Mouse (Mus musculus) midbrain, postnatal 0 days (tissue): Measurements from ENCODE around the gene Ppdpf. TPM values are rescaled to one million over a fixed set of nuclear protein-coding genes. Genes with fewer than 3 reads are reported as not detected.

Experiments used
- ATAC-seq: fragments of 200-750 bp; cut with Nextera tagmentation; 2 replicates; pipeline ENCODE4 v1.8.0; 2017; ENCODE audit warnings: moderate number of reproducible peaks, mild to moderate bottlenecking, moderate TSS enrichment, moderate library complexity; ENCODE audit not compliant: low FRiP score
- DNase-seq: peaks from one replicate; pipeline ENCODE4 v3.0.0-alpha.2; 2015; ENCODE audit warnings: low spot score
- H3K27ac ChIP-seq: fragments of 300-500 bp; sonication (generic); 2 replicates; pipeline ENCODE4 v1.5.1; 2014; ENCODE audit warnings: low read depth, mild to moderate bottlenecking, low read length, mixed read lengths
- H3K27me3 ChIP-seq: fragments of 300-500 bp; sonication (generic); 2 replicates; pipeline ENCODE4 v1.6.1; 2014; ENCODE audit warnings: low read length, control low read depth, mixed read lengths; ENCODE audit not compliant: insufficient read depth
- H3K36me3 ChIP-seq: fragments of 300-500 bp; sonication (generic); 2 replicates; pipeline ENCODE4 v1.6.1; 2014; ENCODE audit warnings: low read length, control low read depth, mixed read lengths; ENCODE audit not compliant: insufficient read depth
- H3K4me1 ChIP-seq: fragments of 300-500 bp; sonication (generic); 2 replicates; pipeline ENCODE4 v1.6.1; 2014; ENCODE audit warnings: mild to moderate bottlenecking, control low read depth, antibody characterized with exemption, low read length, mixed read lengths; ENCODE audit not compliant: insufficient read depth
- H3K4me2 ChIP-seq: fragments of 300-500 bp; sonication (generic); 2 replicates; pipeline ENCODE4 v1.6.1; 2014; ENCODE audit warnings: low read depth, mild to moderate bottlenecking, low read length, mixed read lengths; ENCODE audit not compliant: poor library complexity, severe bottlenecking
- H3K4me3 ChIP-seq: fragments of 300-500 bp; sonication (generic); 2 replicates; pipeline ENCODE4 v1.5.1; 2014; ENCODE audit warnings: low read depth, mild to moderate bottlenecking, low read length, moderate library complexity
- H3K9ac ChIP-seq: fragments of 300-500 bp; sonication (generic); replicated peaks from 2 replicates; pipeline ENCODE4 v1.6.1; 2014; ENCODE audit warnings: mild to moderate bottlenecking, low read length, moderate library complexity, mixed read lengths; ENCODE audit not compliant: poor library complexity, severe bottlenecking
- H3K9me3 ChIP-seq: fragments of 300-500 bp; sonication (generic); 2 replicates; pipeline ENCODE4 v1.6.1; 2016; ENCODE audit warnings: low read length, control low read depth
- CTCF ChIP-seq: IDR thresholded peaks from 2 replicates; pipeline ENCODE4 v1.5.1; 2016; ENCODE audit warnings: antibody characterized with exemption, mild to moderate bottlenecking
- WGBS: fragments of 180-500 bp; shearing (Covaris S2); extraction: QIAGEN DNeasy Blood & Tissue Kit; methylation state at CpG from one replicate; pipeline ENCODE4 v1.1.7; 2014; 5-methylcytosine and 5-hydroxymethylcytosine counted together
- polyA plus RNA-seq: library from polyadenylated mRNA; unstranded; fragments of >200 nt; fragmentation: Nextera tagmentation; extraction: Ambion mirVana; gene quantifications from 2 replicates; pipeline ENCODE4 v1.2.1, GENCODE M21; 2015
- total RNA-seq: library from RNA; depleted of rRNA; stranded (reverse); fragments of >200 nt; gene quantifications from 2 replicates; pipeline ENCODE4 v1.2.3, GENCODE M21; 2014; rRNA removed

Ppdpf gene
- total and polyA plus RNA-seq, 2 experiments from 2014 or later = 323 to 365 TPM

GRCm38 (mm10) chr2:181238091-181238610 is 51.1 kb downstream of the Ppdpf start:
- Histone ChIP-seq H3K4me2 (no peak overlapping the region), H3K4me1 (no peaks in the 10 kb centered on the region), H3K27me3 (no peaks in the 10 kb centered on the region), H3K36me3 (no peaks in the 10 kb centered on the region), H3K4me3 (no peak overlapping the region), H3K27ac (no peak overlapping the region), H3K9me3 (no peaks in the 10 kb centered on the region), H3K9ac (no peak overlapping the region)
- TF ChIP-seq CTCF = no peak
- WGBS = 62% methylated on average over 10 of the region's 10 CpGs
- ATAC-seq (no peak), DNase-seq (no peak)

Other genes with a start within 250 kb of the Ppdpf start
- 40.4 and 59.5 TPM in 2 replicates for gene Nkain4, start 232.5 kb upstream of the Ppdpf start, total RNA-seq
- 95.5 and 111 TPM in 2 replicates for gene Nkain4, start 232.5 kb upstream of the Ppdpf start, polyA plus RNA-seq
- 94.1 and 123 TPM in 2 replicates for gene Arfgap1, start 220.0 kb upstream of the Ppdpf start, total RNA-seq
- gene Arfgap1, start 220.0 kb upstream of the Ppdpf start, polyA plus RNA-seq = 124 and 132 TPM in 2 replicates
- gene Col20a1, start 200.7 kb upstream of the Ppdpf start, total RNA-seq = 0.44 and 0.52 TPM in 2 replicates
- gene Col20a1, start 200.7 kb upstream of the Ppdpf start, polyA plus RNA-seq = 0.13 and 0.14 TPM in 2 replicates
- 53.9 and 58.7 TPM in 2 replicates for gene Chrna4, start 143.7 kb upstream of the Ppdpf start, total RNA-seq
- 43.6 and 47.8 TPM in 2 replicates for gene Chrna4, start 143.7 kb upstream of the Ppdpf start, polyA plus RNA-seq
- 134 and 162 TPM in 2 replicates for gene Kcnq2, start 51.9 kb upstream of the Ppdpf start, total RNA-seq
- 33.8 and 40.6 TPM in 2 replicates for gene Kcnq2, start 51.9 kb upstream of the Ppdpf start, polyA plus RNA-seq
- 321 and 367 TPM in 2 replicates for gene Eef1a2, start 30.2 kb upstream of the Ppdpf start, total RNA-seq
- 23.1 and 23.3 TPM in 2 replicates for gene Eef1a2, start 30.2 kb upstream of the Ppdpf start, polyA plus RNA-seq
- 0.09 TPM in 1 of 2 replicates, not detected in the other for gene Ptk6, start 15.5 kb downstream of the Ppdpf start, total RNA-seq
- gene Ptk6, start 15.5 kb downstream of the Ppdpf start, polyA plus RNA-seq = not detected in 2 replicates
- gene Srms, start 25.9 kb downstream of the Ppdpf start, total RNA-seq = 0.11 TPM in 1 of 2 replicates, not detected in the other
- 0.10 and 0.21 TPM in 2 replicates for gene Srms, start 25.9 kb downstream of the Ppdpf start, polyA plus RNA-seq
- gene Fndc11, start 32.8 kb downstream of the Ppdpf start, total RNA-seq = 0.55 TPM in 1 of 2 replicates, not detected in the other
- 0.26 and 0.48 TPM in 2 replicates for gene Fndc11, start 32.8 kb downstream of the Ppdpf start, polyA plus RNA-seq
- 2.9 and 3.7 TPM in 2 replicates for gene Helz2, start 54.8 kb downstream of the Ppdpf start, total RNA-seq
- gene Helz2, start 54.8 kb downstream of the Ppdpf start, polyA plus RNA-seq = 0.15 and 0.16 TPM in 2 replicates
- gene Gmeb2, start 100.8 kb downstream of the Ppdpf start, total RNA-seq = 16.0 and 17.4 TPM in 2 replicates
- gene Gmeb2, start 100.8 kb downstream of the Ppdpf start, polyA plus RNA-seq = 8.6 and 9.2 TPM in 2 replicates
- 1,320 and 1,471 TPM in 2 replicates for gene Stmn3, start 127.3 kb downstream of the Ppdpf start, total RNA-seq
- gene Stmn3, start 127.3 kb downstream of the Ppdpf start, polyA plus RNA-seq = 1,883 and 2,098 TPM in 2 replicates
- 46.6 and 59.4 TPM in 2 replicates for gene Rtel1, start 132.5 kb downstream of the Ppdpf start, total RNA-seq
- 26.5 and 27.4 TPM in 2 replicates for gene Rtel1, start 132.5 kb downstream of the Ppdpf start, polyA plus RNA-seq
- 79.2 and 102 TPM in 2 replicates for gene Zgpat, start 177.7 kb downstream of the Ppdpf start, total RNA-seq
- 44.3 and 48.8 TPM in 2 replicates for gene Zgpat, start 177.7 kb downstream of the Ppdpf start, polyA plus RNA-seq
- gene Arfrp1, start 178.2 kb downstream of the Ppdpf start, total RNA-seq = 25.4 and 27.2 TPM in 2 replicates
- 72.1 and 77.1 TPM in 2 replicates for gene Arfrp1, start 178.2 kb downstream of the Ppdpf start, polyA plus RNA-seq
- 36.4 and 44.8 TPM in 2 replicates for gene Lime1, start 192.8 kb downstream of the Ppdpf start, total RNA-seq
- 30.3 and 32.4 TPM in 2 replicates for gene Lime1, start 192.8 kb downstream of the Ppdpf start, polyA plus RNA-seq